Mouse (Mus musculus): ENCODE measurements around the gene Ngb. TPM values are rescaled to one million over a fixed set of nuclear protein-coding genes. Genes with fewer than 3 reads are reported as not detected.

The Ngb gene
- polyA plus RNA-seq, 1 experiment from 2014 or later, result 3.6 TPM

GRCm38 (mm10) chr12:87107357-87107977, 5.1 kb upstream of the Ngb start:
- peak; percentile 24; the same call in 1 of the 2 replicates for ATAC-seq (ENCODE audit: low read depth)
- Histone ChIP-seq H3K4me2 (ENCODE audit: low read depth, low read length) (no peak overlapping the region), H3K4me1 (ENCODE audit: control insufficient read depth, insufficient read depth, low read length) (no peaks in the 10 kb centered on the region), H3K9me3 (ENCODE audit: control insufficient read depth, low read length) (no peaks in the 10 kb centered on the region), H3K4me3 (ENCODE audit: low read depth, low read length) (no peak overlapping the region), H3K36me3 (ENCODE audit: control insufficient read depth, insufficient read depth, low read length) (0 out of 2 replicates have a peak, but pooled peaks cover 3% of the 10 kb centered on the region), H3K9ac (replicated peaks; ENCODE audit: low read depth, low read length) (no peak overlapping the region), H3K27ac (ENCODE audit: low read depth, low read length) (no peak overlapping the region), H3K27me3 (ENCODE audit: control insufficient read depth, insufficient read depth, low read length) (peaks cover 3% of the 10 kb centered on the region; the same call in 1 of the 2 replicates)
- WGBS, result 26% methylated on average over 3 of the region's 3 CpGs

GRCm38 (mm10) chr12:87104796-87105195, 2.5 kb upstream of the Ngb start:
- no peaks in the 10 kb centered on the region for H3K36me3 ChIP-seq (ENCODE audit: control insufficient read depth, insufficient read depth, low read length)
- H3K4me3 ChIP-seq (ENCODE audit: low read depth, low read length), result no peak overlapping the region
- peaks cover 13% of the 10 kb centered on the region for H3K27me3 ChIP-seq (ENCODE audit: control insufficient read depth, insufficient read depth, low read length)
- peaks cover 7% of the 10 kb centered on the region; the same call in 1 of the 2 replicates for H3K4me1 ChIP-seq (ENCODE audit: control insufficient read depth, insufficient read depth, low read length)
- H3K9me3 ChIP-seq (ENCODE audit: control insufficient read depth, low read length), result no peaks in the 10 kb centered on the region
- H3K9ac ChIP-seq (replicated peaks; ENCODE audit: low read depth, low read length), result no peak overlapping the region
- H3K4me2 ChIP-seq (ENCODE audit: low read depth, low read length), result no peak overlapping the region
- no peak for ATAC-seq (ENCODE audit: low read depth)
- WGBS, result 84% methylated on average over 4 of the region's 4 CpGs
- no peak overlapping the region for H3K27ac ChIP-seq (ENCODE audit: low read depth, low read length)

- Histone ChIP-seq H3K9me3 (ENCODE audit: control insufficient read depth, low read length) (no peaks in the 10 kb centered on the region), H3K4me3 (ENCODE audit: low read depth, low read length) (no peak overlapping the region), H3K36me3 (ENCODE audit: control insufficient read depth, insufficient read depth, low read length) (no peaks in the 10 kb centered on the region), H3K4me1 (ENCODE audit: control insufficient read depth, insufficient read depth, low read length) (peaks cover 7% of the 10 kb centered on the region; the same call in 1 of the 2 replicates), H3K9ac (replicated peaks; ENCODE audit: low read depth, low read length) (no peak overlapping the region), H3K27me3 (ENCODE audit: control insufficient read depth, insufficient read depth, low read length) (peaks cover 13% of the 10 kb centered on the region), H3K4me2 (ENCODE audit: low read depth, low read length) (no peak overlapping the region), H3K27ac (ENCODE audit: low read depth, low read length) (no peak overlapping the region)
- WGBS, result 92% methylated on average over 4 of the region's 4 CpGs
- no peak for ATAC-seq (ENCODE audit: low read depth)
Observed at GRCm38 (mm10) chr12:87103471-87103870, 1.1 kb upstream of the Ngb start.

GRCm38 (mm10) chr12:87100331-87100730, 2.0 kb downstream of the Ngb start:
- peaks cover 13% of the 10 kb centered on the region for H3K27me3 ChIP-seq (ENCODE audit: control insufficient read depth, insufficient read depth, low read length)
- H3K27ac ChIP-seq (ENCODE audit: low read depth, low read length), result no peak overlapping the region
- H3K4me1 ChIP-seq (ENCODE audit: control insufficient read depth, insufficient read depth, low read length), result peaks cover 7% of the 10 kb centered on the region; the same call in 1 of the 2 replicates
- H3K4me3 ChIP-seq (ENCODE audit: low read depth, low read length), result no peak overlapping the region
- H3K4me2 ChIP-seq (ENCODE audit: low read depth, low read length), result no peak overlapping the region
- WGBS, result 91% methylated on average over 4 of the region's 4 CpGs
- no peak overlapping the region for H3K9ac ChIP-seq (replicated peaks; ENCODE audit: low read depth, low read length)
- H3K9me3 ChIP-seq (ENCODE audit: control insufficient read depth, low read length), result no peaks in the 10 kb centered on the region
- ATAC-seq (ENCODE audit: low read depth), result no peak
- H3K36me3 ChIP-seq (ENCODE audit: control insufficient read depth, insufficient read depth, low read length), result no peaks in the 10 kb centered on the region

GRCm38 (mm10) chr12:87093671-87094070, 8.7 kb downstream of the Ngb start:
- Histone ChIP-seq H3K36me3 (ENCODE audit: control insufficient read depth, insufficient read depth, low read length) (no peaks in the 10 kb centered on the region), H3K4me3 (ENCODE audit: low read depth, low read length) (no peak overlapping the region), H3K27me3 (ENCODE audit: control insufficient read depth, insufficient read depth, low read length) (no peaks in the 10 kb centered on the region), H3K9me3 (ENCODE audit: control insufficient read depth, low read length) (no peaks in the 10 kb centered on the region), H3K9ac (replicated peaks; ENCODE audit: low read depth, low read length) (no peak overlapping the region), H3K27ac (ENCODE audit: low read depth, low read length) (no peak overlapping the region), H3K4me2 (ENCODE audit: low read depth, low read length) (no peak overlapping the region), H3K4me1 (ENCODE audit: control insufficient read depth, insufficient read depth, low read length) (no peaks in the 10 kb centered on the region)
- no peak for ATAC-seq (ENCODE audit: low read depth)
- WGBS, result 62% methylated on average over 6 of the region's 6 CpGs

- no peak overlapping the region for H3K4me3 ChIP-seq (ENCODE audit: low read depth, low read length)
- no peak overlapping the region for H3K4me2 ChIP-seq (ENCODE audit: low read depth, low read length)
- ATAC-seq (ENCODE audit: low read depth), result no peak
- no peak overlapping the region for H3K9ac ChIP-seq (replicated peaks; ENCODE audit: low read depth, low read length)
- 87% methylated on average over 4 of the region's 4 CpGs for WGBS
- H3K27me3 ChIP-seq (ENCODE audit: control insufficient read depth, insufficient read depth, low read length), result no peaks in the 10 kb centered on the region
- no peaks in the 10 kb centered on the region for H3K9me3 ChIP-seq (ENCODE audit: control insufficient read depth, low read length)
- no peaks in the 10 kb centered on the region for H3K4me1 ChIP-seq (ENCODE audit: control insufficient read depth, insufficient read depth, low read length)
- H3K27ac ChIP-seq (ENCODE audit: low read depth, low read length), result no peak overlapping the region
- no peaks in the 10 kb centered on the region for H3K36me3 ChIP-seq (ENCODE audit: control insufficient read depth, insufficient read depth, low read length)
Observed at GRCm38 (mm10) chr12:87093249-87093648, 9.1 kb downstream of the Ngb start.

GRCm38 (mm10) chr12:87091916-87092315, 10.4 kb downstream of the Ngb start:
- no peak overlapping the region for H3K4me3 ChIP-seq (ENCODE audit: low read depth, low read length)
- no peaks in the 10 kb centered on the region for H3K9me3 ChIP-seq (ENCODE audit: control insufficient read depth, low read length)
- ATAC-seq (ENCODE audit: low read depth), result no peak
- H3K27ac ChIP-seq (ENCODE audit: low read depth, low read length), result no peak overlapping the region
- H3K4me2 ChIP-seq (ENCODE audit: low read depth, low read length), result no peak overlapping the region
- H3K36me3 ChIP-seq (ENCODE audit: control insufficient read depth, insufficient read depth, low read length), result no peaks in the 10 kb centered on the region
- H3K27me3 ChIP-seq (ENCODE audit: control insufficient read depth, insufficient read depth, low read length), result no peaks in the 10 kb centered on the region
- WGBS, result 85% methylated on average over 2 of the region's 2 CpGs
- no peaks in the 10 kb centered on the region for H3K4me1 ChIP-seq (ENCODE audit: control insufficient read depth, insufficient read depth, low read length)
- no peak overlapping the region for H3K9ac ChIP-seq (replicated peaks; ENCODE audit: low read depth, low read length)

- WGBS, result 93% methylated on average over 2 of the region's 2 CpGs
Observed at GRCm38 (mm10) chr12:87089701-87090100, 12.6 kb downstream of the Ngb start.

GRCm38 (mm10) chr12:87089255-87089654, 13.1 kb downstream of the Ngb start:
- no peaks in the 10 kb centered on the region for H3K9me3 ChIP-seq (ENCODE audit: control insufficient read depth, low read length)
- no peaks in the 10 kb centered on the region for H3K27me3 ChIP-seq (ENCODE audit: control insufficient read depth, insufficient read depth, low read length)
- no peak overlapping the region for H3K4me2 ChIP-seq (ENCODE audit: low read depth, low read length)

More at GRCm38 (mm10) chr12:87089701-87090100, 12.6 kb downstream of the Ngb start:
- no peak for ATAC-seq (ENCODE audit: low read depth)
- Histone ChIP-seq H3K4me1 (ENCODE audit: control insufficient read depth, insufficient read depth, low read length) (no peaks in the 10 kb centered on the region), H3K4me3 (ENCODE audit: low read depth, low read length) (no peak overlapping the region), H3K27me3 (ENCODE audit: control insufficient read depth, insufficient read depth, low read length) (no peaks in the 10 kb centered on the region), H3K36me3 (ENCODE audit: control insufficient read depth, insufficient read depth, low read length) (no peaks in the 10 kb centered on the region), H3K9me3 (ENCODE audit: control insufficient read depth, low read length) (no peaks in the 10 kb centered on the region), H3K27ac (ENCODE audit: low read depth, low read length) (no peak overlapping the region), H3K9ac (replicated peaks; ENCODE audit: low read depth, low read length) (no peak overlapping the region), H3K4me2 (ENCODE audit: low read depth, low read length) (no peak overlapping the region)

More at GRCm38 (mm10) chr12:87089255-87089654, 13.1 kb downstream of the Ngb start:
- no peaks in the 10 kb centered on the region for H3K36me3 ChIP-seq (ENCODE audit: control insufficient read depth, insufficient read depth, low read length)
- no peak for ATAC-seq (ENCODE audit: low read depth)
- no peak overlapping the region for H3K9ac ChIP-seq (replicated peaks; ENCODE audit: low read depth, low read length)
- no peak overlapping the region for H3K4me3 ChIP-seq (ENCODE audit: low read depth, low read length)
- WGBS, result 82% methylated on average over 4 of the region's 4 CpGs
- no peaks in the 10 kb centered on the region for H3K4me1 ChIP-seq (ENCODE audit: control insufficient read depth, insufficient read depth, low read length)
- H3K27ac ChIP-seq (ENCODE audit: low read depth, low read length), result no peak overlapping the region
